Mouse (Mus musculus): ENCODE results near the gene Antxr1.

Antxr1 gene

GRCm38 (mm10) chr6:87189755-87190154 is 145.9 kb downstream of the Antxr1 start:
- DNase-seq (ENCODE audit: low read depth, low spot score): no peak

GRCm38 (mm10) chr6:87186988-87187387 is 148.6 kb downstream of the Antxr1 start:
- no peak for DNase-seq (ENCODE audit: low read depth, low spot score)

- no peak for DNase-seq (ENCODE audit: low read depth, low spot score)
Observed at GRCm38 (mm10) chr6:87184418-87184817, 151.2 kb downstream of the Antxr1 start.

GRCm38 (mm10) chr6:87183981-87184380 is 151.6 kb downstream of the Antxr1 start:
- DNase-seq (ENCODE audit: low read depth, low spot score): no peak

GRCm38 (mm10) chr6:87183159-87183558 is 152.5 kb downstream of the Antxr1 start:
- no peak for DNase-seq (ENCODE audit: low read depth, low spot score)

- DNase-seq (ENCODE audit: low read depth, low spot score): no peak
Observed at GRCm38 (mm10) chr6:87182736-87183135, 152.9 kb downstream of the Antxr1 start.

- DNase-seq (ENCODE audit: low read depth, low spot score): no peak
Observed at GRCm38 (mm10) chr6:87171461-87171860, 164.2 kb downstream of the Antxr1 start.

- DNase-seq (ENCODE audit: low read depth, low spot score): no peak
Observed at GRCm38 (mm10) chr6:87170875-87171274, 164.7 kb downstream of the Antxr1 start.

- DNase-seq (ENCODE audit: low read depth, low spot score): no peak
Observed at GRCm38 (mm10) chr6:87170277-87170676, 165.3 kb downstream of the Antxr1 start.

GRCm38 (mm10) chr6:87168021-87168420 is 167.6 kb downstream of the Antxr1 start:
- DNase-seq (ENCODE audit: low read depth, low spot score): no peak

- no peak for DNase-seq (ENCODE audit: low read depth, low spot score)
Observed at GRCm38 (mm10) chr6:87166673-87167305, 168.8 kb downstream of the Antxr1 start.

GRCm38 (mm10) chr6:87165536-87166311 is 169.9 kb downstream of the Antxr1 start:
- no peak for DNase-seq (ENCODE audit: low read depth, low spot score)

GRCm38 (mm10) chr6:87161391-87162263 is 174.0 kb downstream of the Antxr1 start:
- no peak for DNase-seq (ENCODE audit: low read depth, low spot score)

GRCm38 (mm10) chr6:87160196-87160595 is 175.4 kb downstream of the Antxr1 start:
- no peak for DNase-seq (ENCODE audit: low read depth, low spot score)

- DNase-seq (ENCODE audit: low read depth, low spot score): no peak
Observed at GRCm38 (mm10) chr6:87158062-87158623, 177.5 kb downstream of the Antxr1 start.

GRCm38 (mm10) chr6:87153836-87154235 is 181.8 kb downstream of the Antxr1 start:
- no peak for DNase-seq (ENCODE audit: low read depth, low spot score)

- no peak for DNase-seq (ENCODE audit: low read depth, low spot score)
Observed at GRCm38 (mm10) chr6:87153231-87153580, 182.4 kb downstream of the Antxr1 start.

GRCm38 (mm10) chr6:87152461-87153230 is 183.0 kb downstream of the Antxr1 start:
- peak; percentile 95 for DNase-seq (ENCODE audit: low read depth, low spot score)

GRCm38 (mm10) chr6:87151427-87151826 is 184.2 kb downstream of the Antxr1 start:
- DNase-seq (ENCODE audit: low read depth, low spot score): no peak

GRCm38 (mm10) chr6:87150471-87150870 is 185.2 kb downstream of the Antxr1 start:
- DNase-seq (ENCODE audit: low read depth, low spot score): no peak

GRCm38 (mm10) chr6:87147921-87148320 is 187.7 kb downstream of the Antxr1 start:
- no peak for DNase-seq (ENCODE audit: low read depth, low spot score)
